Mouse (Mus musculus) heart, embryonic 14.5 days (tissue): ENCODE results near the gene Pard3b. TPM values are rescaled to one million over a fixed set of nuclear protein-coding genes. Genes with fewer than 3 reads are reported as not detected.

Experiments
- ATAC-seq: fragments of 200-750 bp; cut with Nextera tagmentation; 2 replicates; pipeline ENCODE4 v1.8.0; 2017; ENCODE audit warnings: low read depth, moderate TSS enrichment; ENCODE audit not compliant: insufficient number of reproducible peaks, insufficient read depth, low FRiP score
- H3K27ac ChIP-seq, 2 experiments: fragments of 200-500 bp in 1 of 2; fragments of 300-500 bp in 1 of 2; sonication (generic) in 1 of 2; replicated peaks in 1 of 2; 2 replicates each; pipeline ENCODE4 v1.5.1; 2012 to 2014; ENCODE audit warnings: low read depth in 2 of 2, low read length in 2 of 2, control low read depth in 1 of 2, mild to moderate bottlenecking in 1 of 2, mixed read lengths in 1 of 2; ENCODE audit not compliant: control insufficient read depth in 1 of 2, insufficient read depth in 1 of 2
- H3K27me3 ChIP-seq: fragments of 300-500 bp; sonication (generic); 2 replicates; pipeline ENCODE4 v1.6.1; 2014; ENCODE audit warnings: mild to moderate bottlenecking, low read length, control low read depth; ENCODE audit not compliant: control insufficient read depth, insufficient read depth
- H3K36me3 ChIP-seq: fragments of 300-500 bp; sonication (generic); 2 replicates; pipeline ENCODE4 v1.6.1; 2014; ENCODE audit warnings: mild to moderate bottlenecking, control low read depth, low read length, mixed read lengths; ENCODE audit not compliant: control insufficient read depth, insufficient read depth
- H3K4me1 ChIP-seq, 2 experiments: fragments of 200-500 bp in 1 of 2; fragments of 300-500 bp in 1 of 2; sonication (generic) in 1 of 2; 2 replicates each; pipeline ENCODE4 v1.6.1; 2012 to 2014; ENCODE audit warnings: low read length in 2 of 2, control low read depth in 1 of 2, mixed read lengths in 1 of 2; ENCODE audit not compliant: control insufficient read depth in 2 of 2, insufficient read depth in 2 of 2
- H3K4me2 ChIP-seq: fragments of 300-500 bp; sonication (generic); 2 replicates; pipeline ENCODE4 v1.6.1; 2014; ENCODE audit warnings: mild to moderate bottlenecking, low read length
- H3K4me3 ChIP-seq, 2 experiments: fragments of 200-500 bp in 1 of 2; fragments of 300-500 bp in 1 of 2; sonication (generic) in 1 of 2; 2 replicates each; pipeline ENCODE4 v1.5.1; 2012 to 2014; ENCODE audit warnings: low read length in 2 of 2, mild to moderate bottlenecking in 2 of 2, control low read depth in 1 of 2, low read depth in 1 of 2, moderate library complexity in 1 of 2; ENCODE audit not compliant: control insufficient read depth in 1 of 2, insufficient read depth in 1 of 2
- H3K9ac ChIP-seq: fragments of 300-500 bp; sonication (generic); 2 replicates; pipeline ENCODE4 v1.6.1; 2014; ENCODE audit warnings: mild to moderate bottlenecking, low read length
- H3K9me3 ChIP-seq: fragments of 300-500 bp; sonication (generic); 2 replicates; pipeline ENCODE4 v1.6.1; 2016; ENCODE audit warnings: low read length, control low read depth; ENCODE audit not compliant: control insufficient read depth
- WGBS: fragments of 180-500 bp; shearing (Covaris S2); extraction: QIAGEN DNeasy Blood & Tissue Kit; methylation state at CpG from one replicate; pipeline ENCODE4 v1.1.7; 2014; 5-methylcytosine and 5-hydroxymethylcytosine counted together
- polyA plus RNA-seq: library from polyadenylated mRNA; unstranded; fragments of >200 nt; fragmentation: Nextera tagmentation; extraction: Ambion mirVana; gene quantifications from 2 replicates; pipeline ENCODE4 v1.2.1, GENCODE M21; 2014

Gene Pard3b
- polyA plus RNA-seq, 1 experiment from 2014 or later = 17.1 TPM

- no peak overlapping the region for H3K4me2 ChIP-seq
- WGBS = 80% methylated on average over 6 of the region's 6 CpGs
- no peaks in the 10 kb centered on the region for H3K4me1 ChIP-seq
- no peak overlapping the region for H3K9ac ChIP-seq
- no peak overlapping the region for H3K27ac ChIP-seq
- H3K36me3 ChIP-seq = no peaks in the 10 kb centered on the region
- H3K4me3 ChIP-seq = no peak overlapping the region
- ATAC-seq = no peak
- H3K27me3 ChIP-seq = no peaks in the 10 kb centered on the region
- H3K9me3 ChIP-seq = no peaks in the 10 kb centered on the region
Measured at GRCm38 (mm10) chr1:62488871-62489270, 850.2 kb downstream of the Pard3b start.

GRCm38 (mm10) chr1:62499146-62499545 lies 860.5 kb downstream of the Pard3b start:
- ATAC-seq = no peak
- no peaks in the 10 kb centered on the region for H3K27me3 ChIP-seq
- no peaks in the 10 kb centered on the region for H3K9me3 ChIP-seq
- no peak overlapping the region for H3K4me2 ChIP-seq
- WGBS = 73% methylated on average over 5 of the region's 5 CpGs
- no peak overlapping the region for H3K4me3 ChIP-seq
- no peak overlapping the region for H3K9ac ChIP-seq
- no peaks in the 10 kb centered on the region for H3K36me3 ChIP-seq
- no peaks in the 10 kb centered on the region for H3K4me1 ChIP-seq
- no peak overlapping the region for H3K27ac ChIP-seq

- Histone ChIP-seq H3K4me1 (no peaks in the 10 kb centered on the region), H3K4me3 (no peak overlapping the region), H3K36me3 (no peaks in the 10 kb centered on the region), H3K27ac (no peak overlapping the region), H3K27me3 (no peaks in the 10 kb centered on the region), H3K9me3 (no peaks in the 10 kb centered on the region), H3K9ac (no peak overlapping the region), H3K4me2 (no peak overlapping the region)
- ATAC-seq = no peak
- WGBS = 78% methylated on average over 4 of the region's 4 CpGs
Measured at GRCm38 (mm10) chr1:62510501-62510900, 871.9 kb downstream of the Pard3b start.

- H3K4me3 ChIP-seq = no peak overlapping the region
- no peaks in the 10 kb centered on the region for H3K36me3 ChIP-seq
- WGBS = 90% methylated on average over 3 of the region's 3 CpGs
- H3K9me3 ChIP-seq = no peaks in the 10 kb centered on the region
- H3K9ac ChIP-seq = no peak overlapping the region
- ATAC-seq = no peak
- no peak overlapping the region for H3K4me2 ChIP-seq
- H3K27ac ChIP-seq = no peak overlapping the region
- peaks cover 2 to 10% of the 10 kb centered on the region in 2 experiments; a peak in 2 of 4 replicates for H3K4me1 ChIP-seq
- H3K27me3 ChIP-seq = no peaks in the 10 kb centered on the region
Measured at GRCm38 (mm10) chr1:62511681-62512080, 873.1 kb downstream of the Pard3b start.

DNA sequence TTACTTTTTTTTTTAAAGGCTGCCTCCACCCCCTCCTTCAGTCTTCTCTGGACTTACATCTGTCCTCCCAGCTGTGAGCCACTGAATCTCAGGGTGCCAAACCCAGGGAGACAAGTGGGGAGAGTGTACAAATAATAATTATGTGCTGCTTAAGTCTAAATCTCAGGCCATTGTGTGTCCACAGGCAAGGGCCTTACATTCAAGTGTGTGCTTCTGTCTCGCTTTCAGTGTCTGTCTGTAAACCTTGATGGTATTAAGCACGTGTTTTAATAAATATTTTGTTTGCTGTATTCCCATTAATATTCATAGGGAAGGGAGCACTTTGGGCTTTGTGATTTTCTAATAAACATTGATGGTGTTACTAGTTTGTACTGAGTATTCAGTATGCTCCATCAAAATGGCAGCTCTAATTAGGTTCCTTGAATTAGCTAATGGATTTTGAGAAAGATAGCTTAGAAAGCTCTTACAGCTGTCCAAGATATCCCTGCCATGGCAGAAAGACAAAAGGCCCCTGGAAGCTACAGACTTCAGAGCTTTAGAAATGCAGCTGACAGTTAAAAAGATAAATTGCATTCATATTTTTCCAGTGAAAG lies 880.1 kb downstream of the Pard3b start:
- WGBS = 88% methylated on average over 2 of the region's 2 CpGs
- Histone ChIP-seq H3K4me1 (peaks cover 4 to 16% of the 10 kb centered on the region in 2 experiments; a peak in 3 of 4 replicates), H3K36me3 (no peaks in the 10 kb centered on the region), H3K9me3 (no peaks in the 10 kb centered on the region), H3K27ac (no peak overlapping the region), H3K4me3 (no peak overlapping the region), H3K4me2 (no peak overlapping the region), H3K9ac (no peak overlapping the region), H3K27me3 (no peaks in the 10 kb centered on the region)
- no peak for ATAC-seq

GRCm38 (mm10) chr1:62521368-62521767 lies 882.7 kb downstream of the Pard3b start:
- H3K36me3 ChIP-seq = no peaks in the 10 kb centered on the region
- 80% methylated on average over 7 of the region's 7 CpGs for WGBS

DNA sequence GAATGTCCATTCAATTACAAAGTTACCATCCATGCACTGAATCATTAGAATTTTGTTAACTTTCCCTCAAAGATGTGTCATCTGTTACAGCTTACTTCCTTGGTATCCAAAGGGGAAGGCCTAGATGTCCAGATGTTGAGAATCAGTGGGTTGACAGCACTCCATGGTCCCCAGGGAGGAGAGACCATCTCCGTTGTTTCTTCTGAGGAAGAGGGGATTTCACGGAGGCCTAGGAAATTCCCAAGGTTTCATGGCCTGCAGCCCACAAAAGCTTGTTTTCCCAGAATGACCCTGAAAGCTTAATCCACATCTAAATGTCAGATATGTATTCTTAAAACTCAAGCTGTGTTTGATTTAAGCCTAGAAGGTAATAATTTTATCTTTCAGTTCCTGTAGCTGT lies 884.1 kb downstream of the Pard3b start:
- Histone ChIP-seq H3K4me2 (no peak overlapping the region), H3K36me3 (no peaks in the 10 kb centered on the region), H3K4me1 (peaks cover 0 to 2% of the 10 kb centered on the region in 2 experiments; a peak in 2 of 4 replicates), H3K9ac (no peak overlapping the region), H3K27me3 (no peaks in the 10 kb centered on the region), H3K4me3 (no peak overlapping the region), H3K9me3 (no peaks in the 10 kb centered on the region), H3K27ac (no peak overlapping the region)
- 74% methylated on average over 2 of the region's 2 CpGs for WGBS
- no peak for ATAC-seq

More at GRCm38 (mm10) chr1:62521368-62521767, 882.7 kb downstream of the Pard3b start:
- no peak overlapping the region for H3K4me2 ChIP-seq
- no peak overlapping the region for H3K4me3 ChIP-seq
- no peak overlapping the region for H3K27ac ChIP-seq
- ATAC-seq = no peak
- H3K9me3 ChIP-seq = no peaks in the 10 kb centered on the region
- H3K4me1 ChIP-seq = peaks cover 4 to 9% of the 10 kb centered on the region in 2 experiments; a peak in 3 of 4 replicates
- H3K27me3 ChIP-seq = no peaks in the 10 kb centered on the region
- H3K9ac ChIP-seq = no peak overlapping the region

DNA sequence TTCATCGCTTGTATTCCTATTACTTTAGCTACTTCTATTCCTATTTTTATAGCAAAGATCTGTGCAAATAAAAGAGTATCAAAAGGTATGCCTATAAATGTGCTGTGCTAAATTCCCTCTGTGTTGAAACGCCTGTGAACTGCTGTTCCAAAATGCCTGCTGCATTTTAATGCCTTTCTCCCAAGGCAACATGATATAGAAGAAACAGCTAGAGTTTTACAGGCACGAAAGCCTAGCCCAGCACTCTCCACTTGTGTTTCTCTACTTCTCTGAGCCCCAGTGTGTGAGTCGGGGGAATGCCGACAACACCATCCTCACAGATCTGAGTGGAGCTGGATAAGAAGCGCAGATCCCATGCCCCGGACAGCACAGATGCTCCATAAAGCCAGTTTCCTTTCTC lies 889.2 kb downstream of the Pard3b start:
- H3K9ac ChIP-seq = no peak overlapping the region
- 49% methylated on average over 7 of the region's 7 CpGs for WGBS
- H3K9me3 ChIP-seq = no peaks in the 10 kb centered on the region
- no peaks in the 10 kb centered on the region for H3K36me3 ChIP-seq
- H3K4me2 ChIP-seq = no peak overlapping the region
- no peak overlapping the region for H3K27ac ChIP-seq
- no peak for ATAC-seq
- H3K4me3 ChIP-seq = no peak overlapping the region
- 0 out of 4 replicates have a peak, but pooled peaks cover 0 to 2% of the 10 kb centered on the region in 2 experiments for H3K4me1 ChIP-seq
- no peaks in the 10 kb centered on the region for H3K27me3 ChIP-seq
